Mouse (Mus musculus) adrenal gland, adult 2 months (tissue): Measurements from ENCODE around the gene Hmcn2. TPM values are rescaled to one million over a fixed set of nuclear protein-coding genes. Genes with fewer than 3 reads are reported as not detected.

Source experiments
- DNase-seq: peaks from one replicate; pipeline ENCODE4 v3.0.0; 2021
- polyA plus RNA-seq: library from polyadenylated mRNA; depleted of rRNA; stranded (reverse); fragments of >200 nt; gene quantifications from 2 replicates; pipeline ENCODE4 v1.2.3, GENCODE M21; 2012
- total RNA-seq, 2 experiments: library from RNA; stranded (reverse); gene quantifications; 2 replicates each; pipeline ENCODE4 v1.2.3; 2021

Gene Hmcn2
- total and polyA plus RNA-seq, 3 experiments = 0.93 to 8.3 (median 0.95) TPM

- DNase-seq = peak; percentile 81
Measured at GRCm38 (mm10) chr2:31482914-31483575, 168.8 kb downstream of the Hmcn2 start.

GRCm38 (mm10) chr2:31484187-31484586, 170.0 kb downstream of the Hmcn2 start:
- DNase-seq = peak; percentile 80

GRCm38 (mm10) chr2:31489166-31489565, 175.0 kb downstream of the Hmcn2 start:
- no peak for DNase-seq

GRCm38 (mm10) chr2:31490556-31490955, 176.3 kb downstream of the Hmcn2 start:
- no peak for DNase-seq

- no peak for DNase-seq
Measured at GRCm38 (mm10) chr2:31492308-31492707, 178.1 kb downstream of the Hmcn2 start.

GRCm38 (mm10) chr2:31493243-31493642, 179.0 kb downstream of the Hmcn2 start:
- DNase-seq = no peak

- DNase-seq = no peak
Measured at GRCm38 (mm10) chr2:31494315-31494714, 180.1 kb downstream of the Hmcn2 start.

GRCm38 (mm10) chr2:31495046-31495476, 180.8 kb downstream of the Hmcn2 start:
- DNase-seq = no peak

GRCm38 (mm10) chr2:31496141-31496540, 181.9 kb downstream of the Hmcn2 start:
- DNase-seq = no peak

- DNase-seq = no peak
Measured at GRCm38 (mm10) chr2:31497113-31497512, 182.9 kb downstream of the Hmcn2 start.

GRCm38 (mm10) chr2:31497635-31498034, 183.4 kb downstream of the Hmcn2 start:
- DNase-seq = no peak

GRCm38 (mm10) chr2:31499327-31500291, 185.4 kb downstream of the Hmcn2 start:
- DNase-seq = no peak

GRCm38 (mm10) chr2:31500292-31501204, 186.3 kb downstream of the Hmcn2 start:
- no peak for DNase-seq

GRCm38 (mm10) chr2:31501448-31502130, 187.4 kb downstream of the Hmcn2 start:
- no peak for DNase-seq

- DNase-seq = no peak
Measured at GRCm38 (mm10) chr2:31502616-31503522, 188.7 kb downstream of the Hmcn2 start.

- no peak for DNase-seq
Measured at GRCm38 (mm10) chr2:31505472-31505871, 191.3 kb downstream of the Hmcn2 start.

- DNase-seq = no peak
Measured at GRCm38 (mm10) chr2:31508851-31509250, 194.6 kb downstream of the Hmcn2 start.
